Mouse (Mus musculus) gastrocnemius, postnatal 14 days (tissue): ENCODE data around the gene Loxl4. TPM values are rescaled to one million over a fixed set of nuclear protein-coding genes. Genes with fewer than 3 reads are reported as not detected.

Experiments
- DNase-seq: peaks from one replicate; pipeline ENCODE4 v3.0.0; 2021; ENCODE audit warnings: mixed read lengths
- intact Hi-C: fragments of 180-260 bp; cut with DNase I; formaldehyde crosslinking; loops from one replicate; pipeline ENCODE4 v1.15.1; 2025; ENCODE audit warnings: low total_unique reads
- total RNA-seq, 2 experiments: library from RNA; stranded (reverse); gene quantifications; 2 replicates each; pipeline ENCODE4 v1.2.3; 2021

Gene Loxl4
- total RNA-seq, 2 experiments from 2014 or later = 2.5 to 3.1 TPM

DNA sequence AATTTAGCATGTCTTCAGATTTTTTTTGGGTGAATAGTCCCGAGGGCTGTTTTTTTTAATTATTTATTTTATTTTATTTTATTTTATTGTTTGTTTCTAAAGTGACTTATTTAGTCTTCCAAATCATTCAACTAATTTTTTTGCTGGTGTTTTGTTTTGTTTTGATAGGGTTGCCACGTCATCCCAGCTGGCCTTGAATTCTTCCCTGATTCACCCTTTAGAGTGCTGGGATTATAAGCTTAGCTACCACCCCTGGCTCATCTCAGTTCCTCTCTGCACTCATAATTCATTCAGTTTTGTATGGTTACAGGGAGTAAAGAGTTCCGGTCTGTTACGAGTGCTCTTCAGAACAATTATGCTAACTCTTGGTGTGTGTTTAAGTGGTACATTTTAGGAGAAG lies 34.0 kb downstream of the Loxl4 start:
- intact Hi-C loops = no loop called here
- no peak for DNase-seq

DNA sequence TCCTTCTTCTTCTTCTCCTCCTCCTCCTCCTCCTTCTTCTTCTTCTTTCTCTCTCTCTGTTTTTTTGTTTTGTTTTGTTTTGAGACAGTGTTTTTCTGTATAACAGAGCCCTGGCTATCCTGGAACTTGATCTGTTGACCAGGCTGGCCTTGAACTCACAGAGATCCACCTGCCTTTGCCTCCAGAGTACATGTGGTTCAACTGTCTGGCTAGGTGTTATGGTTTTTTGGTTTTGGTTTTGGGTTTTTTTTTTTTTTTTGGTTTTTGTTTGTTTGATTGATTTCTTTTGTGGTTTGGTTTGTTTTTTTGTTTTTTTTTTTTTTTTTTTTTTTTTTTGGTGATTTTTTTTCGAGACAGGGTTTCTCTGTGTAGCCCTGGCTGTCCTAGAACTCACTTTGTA lies 35.8 kb downstream of the Loxl4 start:
- intact Hi-C loops = no loop called here
- no peak for DNase-seq

DNA sequence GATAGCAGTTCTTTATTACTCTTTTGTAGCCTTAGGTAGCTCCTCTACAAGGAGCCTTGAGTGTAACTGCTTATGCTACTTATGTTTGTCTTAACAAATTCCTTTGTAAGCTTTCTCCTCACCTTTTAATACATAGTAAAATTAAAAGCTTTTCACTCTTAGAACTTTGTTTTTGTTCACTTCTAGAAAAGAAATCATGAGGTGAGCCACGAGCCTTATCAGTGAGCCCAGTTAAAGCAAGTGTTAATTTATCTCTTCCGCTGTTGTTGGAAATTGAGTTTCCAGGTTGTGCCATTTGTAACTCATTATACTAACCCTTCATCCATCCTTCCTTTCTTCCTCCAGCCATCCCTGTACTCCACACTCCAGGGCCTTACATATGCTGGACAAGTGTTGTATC lies 37.3 kb downstream of the Loxl4 start:
- intact Hi-C loops = no loop called here
- no peak for DNase-seq

DNA sequence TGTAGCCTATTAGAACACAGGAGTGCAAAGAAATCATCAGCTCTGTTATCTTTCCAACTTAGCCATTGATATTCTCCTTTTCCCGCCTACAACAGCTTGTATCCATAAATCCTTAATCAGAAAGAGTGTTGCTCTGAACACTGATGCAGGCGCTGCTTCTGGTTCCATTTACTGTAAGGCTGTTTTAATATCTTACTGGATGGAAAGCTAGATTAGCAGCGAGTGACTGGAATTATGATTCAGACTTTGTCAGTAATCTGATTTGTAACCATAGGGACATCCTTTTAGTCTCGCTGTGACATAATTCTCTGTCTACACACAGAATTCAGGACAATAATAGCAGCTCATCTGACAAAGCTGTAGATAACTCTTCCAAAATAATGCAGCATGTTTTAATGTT lies 41.3 kb downstream of the Loxl4 start:
- DNase-seq = no peak
- intact Hi-C loops = no loop called here

DNA sequence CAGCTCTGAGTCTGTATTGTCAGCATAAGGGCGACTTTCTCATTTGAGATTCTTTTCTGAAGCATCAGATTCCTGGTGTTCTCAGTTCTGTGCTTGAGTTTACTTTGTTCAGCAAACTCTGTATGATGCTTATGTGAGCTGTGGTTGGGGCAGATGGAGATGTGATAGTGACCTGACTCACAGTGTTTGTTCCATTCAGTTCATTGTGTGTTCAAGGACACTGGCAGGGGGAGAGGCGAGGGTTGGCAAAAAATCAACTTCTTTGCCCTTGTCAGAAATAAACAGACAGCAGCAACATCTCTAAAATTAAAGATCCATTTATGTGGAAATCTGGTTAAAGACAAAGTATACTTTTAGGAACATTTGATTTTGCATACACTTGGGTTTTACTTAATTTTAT lies 43.5 kb downstream of the Loxl4 start:
- intact Hi-C loops = no loop called here
- no peak for DNase-seq

DNA sequence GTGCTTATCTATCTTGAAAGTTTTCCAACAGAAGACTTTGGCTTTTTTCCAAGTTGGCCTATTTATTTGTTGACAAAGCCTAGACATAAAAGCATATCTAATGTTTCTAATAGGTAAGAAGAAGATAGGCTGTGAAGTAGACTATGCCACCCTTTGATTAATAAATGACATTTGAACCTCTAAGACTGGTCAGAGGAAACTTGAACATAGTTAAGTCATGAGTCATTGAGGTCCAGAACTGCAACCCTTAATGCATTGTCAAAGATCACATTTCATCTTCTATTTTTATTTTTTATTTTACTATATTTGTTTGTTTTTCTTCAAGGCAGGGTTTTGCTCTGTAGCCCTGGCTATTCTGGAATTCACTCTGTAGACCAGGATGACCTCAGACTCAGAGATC lies 45.6 kb downstream of the Loxl4 start:
- DNase-seq = no peak
- intact Hi-C loops = no loop called here

DNA sequence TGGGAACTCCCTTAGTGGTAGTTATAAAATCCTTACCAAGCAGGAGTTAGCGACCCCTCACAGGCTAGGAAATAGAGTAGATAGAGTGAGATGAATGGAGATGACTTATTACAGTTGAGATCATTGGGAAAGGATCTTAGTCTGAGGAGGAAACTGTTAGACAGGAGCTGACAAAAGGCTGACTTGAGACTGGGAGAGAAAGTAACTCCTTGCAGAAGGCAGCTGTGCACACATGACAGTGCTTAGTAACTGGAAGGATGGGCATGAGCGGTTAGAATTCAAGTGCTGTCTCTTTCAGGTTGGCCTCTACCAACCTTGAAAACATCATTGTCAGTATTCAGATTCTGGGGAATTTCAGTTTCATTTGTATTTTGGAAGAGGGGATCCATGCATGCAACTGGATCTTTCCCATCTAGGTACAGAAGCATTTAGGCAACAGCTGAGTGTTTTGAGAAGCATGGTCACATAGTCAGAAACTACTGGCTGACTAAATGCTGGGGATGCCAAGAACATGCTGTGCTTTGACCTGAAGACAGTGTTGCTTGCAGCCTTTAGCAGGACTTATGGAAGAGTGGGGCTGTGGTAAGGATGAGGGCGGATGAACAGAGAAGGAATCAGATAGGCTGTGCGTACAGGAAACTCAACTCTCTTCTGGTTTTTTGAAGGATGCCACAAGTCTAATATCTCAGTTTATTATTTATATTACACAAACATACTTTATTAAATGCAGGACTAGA lies 46.2 kb downstream of the Loxl4 start:
- intact Hi-C loops = no loop called here
- no peak for DNase-seq

DNA sequence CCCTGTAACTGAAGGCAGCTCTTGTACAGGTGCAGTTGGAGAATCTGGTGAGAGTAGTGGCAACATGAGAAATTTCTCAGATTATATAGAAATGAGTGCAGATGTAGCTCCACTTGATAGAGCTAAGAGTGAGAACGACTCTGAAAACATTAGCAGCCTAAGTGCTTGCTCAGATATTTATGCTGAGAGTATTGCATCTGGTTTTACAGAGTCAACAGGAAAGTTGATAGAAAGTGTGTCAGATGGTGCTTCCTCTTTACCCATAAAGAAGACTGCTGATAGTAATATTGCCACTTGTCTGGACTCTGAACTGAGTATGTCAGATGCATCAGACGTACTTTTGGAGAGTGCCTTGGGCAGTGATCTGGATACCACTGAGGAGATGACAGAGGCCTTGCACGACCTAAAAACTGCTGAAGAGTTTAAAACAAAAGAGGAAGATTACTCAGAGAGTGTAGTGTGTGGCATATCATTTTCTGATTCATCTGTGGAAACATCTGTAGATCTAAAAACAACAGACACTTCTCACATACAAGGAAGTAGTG lies 48.8 kb downstream of the Loxl4 start:
- no peak for DNase-seq
- intact Hi-C loops = no loop called here

DNA sequence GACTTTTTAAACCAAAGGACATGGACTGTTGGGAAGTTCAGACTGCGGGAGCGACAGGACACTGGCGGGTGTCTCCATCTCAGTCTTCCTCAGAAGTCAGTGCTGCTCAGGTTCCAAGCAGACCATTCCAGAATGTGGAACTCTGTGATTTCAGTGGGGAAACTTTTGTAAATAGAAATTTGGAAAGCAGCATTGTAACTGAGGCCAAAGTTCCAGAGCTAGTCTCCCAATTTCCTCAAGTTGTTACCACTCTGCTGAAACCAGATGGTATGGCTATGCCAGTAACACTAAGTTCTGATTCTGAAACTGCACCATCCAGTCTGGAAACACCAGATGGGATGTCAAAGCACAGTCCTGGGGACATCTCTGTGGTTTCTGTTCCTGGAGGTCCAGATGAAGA lies 49.6 kb downstream of the Loxl4 start:
- intact Hi-C loops = no loop called here
- DNase-seq = no peak

DNA sequence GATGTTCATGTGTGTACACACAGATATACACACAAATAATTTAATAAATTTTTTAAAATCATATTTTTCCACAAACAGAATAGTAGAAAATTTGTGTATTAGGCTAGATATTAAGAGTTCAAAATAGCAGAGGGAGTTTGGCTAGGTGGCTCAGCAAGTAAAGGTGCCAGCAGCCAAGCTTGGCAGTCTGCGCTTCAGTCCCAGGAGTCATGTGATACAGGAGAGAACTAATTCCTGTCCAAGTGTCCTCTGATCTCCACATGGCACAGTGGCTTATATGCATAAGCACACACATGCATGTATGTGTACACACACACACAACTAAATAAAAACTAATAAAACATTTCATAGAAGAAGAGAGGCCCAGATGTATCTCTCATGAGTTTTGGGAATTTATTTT lies 50.6 kb downstream of the Loxl4 start:
- no peak for DNase-seq
- intact Hi-C loops = no loop called here

DNA sequence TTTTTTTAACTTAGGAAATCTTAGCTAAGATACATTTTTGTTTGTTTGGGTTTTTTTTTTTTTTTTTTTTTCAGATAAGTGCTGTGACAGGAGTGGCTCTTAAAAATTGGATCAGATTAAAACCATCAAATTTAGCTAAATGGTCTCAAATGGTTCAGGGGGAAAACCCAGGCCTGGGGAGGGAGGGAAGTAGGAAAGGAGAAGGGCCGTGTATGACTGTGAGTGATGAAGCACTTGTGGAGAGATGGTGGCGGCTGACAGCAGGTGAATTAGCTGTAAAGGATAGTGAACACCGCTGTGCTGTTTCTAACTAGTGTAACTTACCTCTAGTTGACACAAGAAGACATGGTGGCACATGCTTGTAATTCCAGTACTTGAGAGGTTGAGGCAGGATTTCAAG lies 53.9 kb downstream of the Loxl4 start:
- no peak for DNase-seq

More for the DNA sequence above, 53.9 kb downstream of the Loxl4 start:
- intact Hi-C loops = no loop called here

Other genes starting within 250 kb of the Loxl4 start
- gene Crtac1, start 181.0 kb downstream of the Loxl4 start, total RNA-seq = under 1 TPM; 0.45 to 0.58 TPM
- 1 to 10 TPM; 9.6 to 9.8 TPM for gene R3hcc1l, start 94.1 kb downstream of the Loxl4 start, total RNA-seq
- gene Pyroxd2, start 140.0 kb upstream of the Loxl4 start, total RNA-seq = 1 to 10 TPM; 1.7 to 2.0 TPM
- gene Hps1, start 167.2 kb upstream of the Loxl4 start, total RNA-seq = 1 to 10 TPM; 1.3 to 1.4 TPM